In the genomic region with DNA sequence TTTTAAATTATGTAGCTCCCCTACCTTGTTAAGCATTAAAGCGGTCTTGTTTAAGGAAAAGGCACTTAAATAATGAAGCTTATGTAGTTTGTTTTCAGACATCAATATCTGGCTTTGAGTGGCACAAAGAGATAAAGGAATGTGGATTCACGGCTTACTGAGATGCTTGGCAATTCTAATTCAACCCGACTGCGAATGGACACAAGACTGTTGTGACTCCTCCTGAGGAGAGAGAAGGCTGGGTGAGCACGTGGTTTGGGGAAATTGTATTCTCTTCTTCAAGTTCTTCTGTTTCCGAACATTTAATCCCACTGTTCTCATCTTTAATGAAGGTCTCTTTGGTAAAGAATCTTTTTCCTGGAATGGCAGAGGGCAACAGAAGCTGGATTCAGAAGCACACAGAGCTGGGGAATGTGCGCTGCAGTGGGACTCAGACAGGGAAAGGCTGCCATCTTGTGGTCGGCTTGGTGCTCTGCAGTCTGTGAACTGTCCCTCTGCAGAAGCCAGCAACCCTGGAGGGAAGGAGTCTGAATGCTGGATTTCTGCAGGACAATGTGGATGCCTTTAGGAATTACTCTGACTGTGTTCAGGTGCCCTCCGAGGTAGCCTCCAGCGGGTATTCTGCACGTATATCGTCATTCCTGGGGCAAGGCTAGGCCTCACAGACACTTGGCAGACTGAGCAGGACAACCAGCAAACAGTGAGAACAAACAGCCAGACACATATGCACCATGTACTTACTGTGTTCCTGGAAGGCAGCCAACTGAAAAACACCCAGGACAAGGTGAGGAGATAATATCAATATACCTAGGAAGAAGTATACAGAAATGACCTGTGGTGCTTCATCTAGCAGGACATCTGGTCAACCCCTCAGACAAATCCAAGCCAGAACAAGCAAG, we compare ENCODE assay signal across 9 mouse cellular contexts. TPM values are rescaled to one million over a fixed set of nuclear protein-coding genes. Genes with fewer than 3 reads are reported as not detected.
A peak's percentile ranks its signal among the peaks of the same experiment; 100 is the strongest.
DNase-seq lines count a peak whose midpoint lies in the region; ATAC-seq and TF ChIP-seq lines count a peak whose summit lies in the region.
"Had no signal": no experiment of that assay in that cellular context is flagged by ENCODE, and none has a peak within 500 bp of the region (broad histone marks: within the 10 kb centered on the region; RNA-seq: fewer than 3 reads in every experiment).

No protein-coding gene starts in this region.

- H3K79me2 ChIP-seq in CH12.LX (replicated peaks; ENCODE audit: control insufficient read depth, extremely low read depth, insufficient read depth, poor library complexity, severe bottlenecking): no peaks in the 10 kb centered on the region

- no peak overlapping the region for H3K4me3 ChIP-seq in CH12.LX (replicated peaks in 1 of 3; ENCODE audit: low read depth in 2 of 3, low read length in 2 of 3, poor library complexity in 1 of 3)
- no peak overlapping the region for H3K4me3 ChIP-seq in embryonic facial prominence, embryonic 10.5 days
- no peak overlapping the region for H3K4me3 ChIP-seq in kidney, postnatal 0 days (replicated peaks; ENCODE audit: low read depth, low read length)
- H3K4me3 ChIP-seq in liver, embryonic 11.5 days (ENCODE audit: low read depth, low read length): no peak overlapping the region
- no peak overlapping the region for H3K4me3 ChIP-seq in neural tube, embryonic 13.5 days

- peak; percentile 83; the same call in 1 of the 2 replicates for ATAC-seq in kidney, postnatal 0 days (replicated peaks; ENCODE audit: low FRiP score, low read depth)
- ATAC-seq in liver, embryonic 11.5 days (replicated peaks; ENCODE audit: low FRiP score): peak; percentile 68; the same call in 1 of the 2 replicates
- ATAC-seq in neural tube, embryonic 13.5 days (ENCODE audit: low read depth): peak; percentile 86

- H3K9ac ChIP-seq in CH12.LX (ENCODE audit: insufficient read depth, low read depth): no peak overlapping the region
- no peak overlapping the region for H3K9ac ChIP-seq in kidney, postnatal 0 days (ENCODE audit: low read depth, low read length)
- no peak overlapping the region for H3K9ac ChIP-seq in liver, embryonic 11.5 days (ENCODE audit: low read depth, low read length)
- no peak overlapping the region for H3K9ac ChIP-seq in neural tube, embryonic 13.5 days

- no peak overlapping the region for H3K4me2 ChIP-seq in CH12.LX (ENCODE audit: insufficient read depth, low read depth, poor library complexity, severe bottlenecking)
- no peak overlapping the region for H3K4me2 ChIP-seq in kidney, postnatal 0 days (ENCODE audit: low read length)
- H3K4me2 ChIP-seq in liver, embryonic 11.5 days: no peak overlapping the region
- H3K4me2 ChIP-seq in neural tube, embryonic 13.5 days: peak overlapping the region; percentile 25; the same call in 1 of the 2 replicates

- H3K27me3 ChIP-seq in CH12.LX (replicated peaks): peaks cover 8% of the 10 kb centered on the region
- H3K27me3 ChIP-seq in embryonic facial prominence, embryonic 10.5 days (replicated peaks; ENCODE audit: low read depth, poor library complexity, severe bottlenecking): peaks cover 20% of the 10 kb centered on the region
- no peaks in the 10 kb centered on the region for H3K27me3 ChIP-seq in kidney, postnatal 0 days (ENCODE audit: insufficient read depth, low read length)
- H3K27me3 ChIP-seq in liver, embryonic 11.5 days (replicated peaks; ENCODE audit: control insufficient read depth, insufficient read depth, low read length): peaks cover 15% of the 10 kb centered on the region; the same call in 1 of the 2 replicates
- peaks cover 55% of the 10 kb centered on the region for H3K27me3 ChIP-seq in neural tube, embryonic 13.5 days

- H3K36me3 ChIP-seq in CH12.LX (replicated peaks in 1 of 2; ENCODE audit: control insufficient read depth in 1 of 2, insufficient read depth in 1 of 2, low read length in 1 of 2): no peaks in the 10 kb centered on the region
- no peaks in the 10 kb centered on the region for H3K36me3 ChIP-seq in embryonic facial prominence, embryonic 10.5 days (replicated peaks)
- no peaks in the 10 kb centered on the region for H3K36me3 ChIP-seq in kidney, postnatal 0 days (ENCODE audit: insufficient read depth, low read length)
- no peaks in the 10 kb centered on the region for H3K36me3 ChIP-seq in liver, embryonic 11.5 days (ENCODE audit: control insufficient read depth, insufficient read depth, low read length)
- no peaks in the 10 kb centered on the region for H3K36me3 ChIP-seq in neural tube, embryonic 13.5 days

- DNase-seq in CH12.LX (ENCODE audit: extremely low read depth): peak; percentile 51
- DNase-seq in adrenal gland, postnatal 25 days: peak; percentile 63
- DNase-seq in embryonic facial prominence, embryonic 10.5 days (ENCODE audit: low spot score): peak; percentile 80
- peak; percentile 9 to 14 for DNase-seq in heart, adult 9 months (ENCODE audit: low spot score in 2 of 2)
- peak; percentile 84 for DNase-seq in kidney, postnatal 0 days (ENCODE audit: low spot score)
- DNase-seq in liver, embryonic 11.5 days (ENCODE audit: low spot score): peak; percentile 43
- peak; percentile 69 for DNase-seq in thymus, postnatal 4 days

- in situ Hi-C loops in CH12.LX (cut with MboI; ENCODE audit: low pct_ligation_motif_present, low pct_unique_long_range_greater_than_20kb, low sequenced_read_pairs): no loop called here

- H3K27ac ChIP-seq in CH12.LX (ENCODE audit: insufficient read depth, low read depth): no peak overlapping the region
- no peak overlapping the region for H3K27ac ChIP-seq in embryonic facial prominence, embryonic 10.5 days (replicated peaks)
- no peak overlapping the region for H3K27ac ChIP-seq in kidney, postnatal 0 days
- H3K27ac ChIP-seq in liver, embryonic 11.5 days (ENCODE audit: low read depth, low read length): no peak overlapping the region
- no peak overlapping the region for H3K27ac ChIP-seq in neural tube, embryonic 13.5 days (replicated peaks)

- TF ChIP-seq POLR2A in CH12.LX (IDR thresholded peaks at IDR 0.05; ENCODE audit: low read depth, low read length): no peak

- H3K9me3 ChIP-seq in CH12.LX (replicated peaks; ENCODE audit: low read length): no peaks in the 10 kb centered on the region
- no peaks in the 10 kb centered on the region for H3K9me3 ChIP-seq in embryonic facial prominence, embryonic 10.5 days
- H3K9me3 ChIP-seq in kidney, postnatal 0 days (replicated peaks; ENCODE audit: low read length): no peaks in the 10 kb centered on the region
- no peaks in the 10 kb centered on the region for H3K9me3 ChIP-seq in liver, embryonic 11.5 days (ENCODE audit: control insufficient read depth, low read length)
- H3K9me3 ChIP-seq in neural tube, embryonic 13.5 days: no peaks in the 10 kb centered on the region

- no peak for TF ChIP-seq EP300 in CH12.LX (IDR thresholded peaks at IDR 0.05; ENCODE audit: low read length)

- H3K4me1 ChIP-seq in CH12.LX (ENCODE audit: control insufficient read depth in 1 of 2, insufficient read depth in 2 of 2): 0 out of 4 replicates have a peak, but pooled peaks cover 0 to 3% of the 10 kb centered on the region in 2 experiments
- no peaks in the 10 kb centered on the region for H3K4me1 ChIP-seq in embryonic facial prominence, embryonic 10.5 days
- H3K4me1 ChIP-seq in kidney, postnatal 0 days (replicated peaks; ENCODE audit: insufficient read depth, low read length): no peaks in the 10 kb centered on the region
- H3K4me1 ChIP-seq in liver, embryonic 11.5 days (replicated peaks; ENCODE audit: control insufficient read depth, insufficient read depth, low read length): no peaks in the 10 kb centered on the region
- H3K4me1 ChIP-seq in neural tube, embryonic 13.5 days (replicated peaks): no peaks in the 10 kb centered on the region

- TF ChIP-seq CTCF in CH12.LX (conservative IDR thresholded peaks at IDR 0.05 in 1 of 2, IDR thresholded peaks at IDR 0.05 in 1 of 2; ENCODE audit: low read depth in 2 of 2, low read length in 2 of 2): peak; percentile 76 to 84
- TF ChIP-seq CTCF in kidney, postnatal 0 days (IDR thresholded peaks at IDR 0.05; ENCODE audit: low read depth): peak; percentile 92

- peak; percentile 62 for TF ChIP-seq RAD21 in CH12.LX (IDR thresholded peaks at IDR 0.05; ENCODE audit: low read depth, low read length)

- dilution Hi-C loops in CH12.LX (cut with MboI; ENCODE audit: extremely low pct_ligation_motif_present, extremely low pct_unique_long_range_greater_than_20kb, low sequenced_read_pairs): no loop called here

- WGBS in embryonic facial prominence, embryonic 10.5 days: 15% methylated on average over 12 of the region's 12 CpGs
- 23% methylated on average over 12 of the region's 12 CpGs for WGBS in kidney, postnatal 0 days
- WGBS in liver, embryonic 11.5 days: 18% methylated on average over 12 of the region's 12 CpGs
- WGBS in neural tube, embryonic 13.5 days: 17% methylated on average over 12 of the region's 12 CpGs

TF ChIP-seq in CH12.LX, 34 proteins besides CTCF, POLR2A, EP300 and RAD21:
- TF ChIP-seq SMC3 (IDR thresholded peaks at IDR 0.05; ENCODE audit: low read depth, low read length): peak; percentile 37
- TF ChIP-seq KAT2A (IDR thresholded peaks at IDR 0.05; ENCODE audit: insufficient replicate concordance, low read length): no peak
- TF ChIP-seq E2F4 (IDR thresholded peaks at IDR 0.05; ENCODE audit: insufficient replicate concordance, low read depth, low read length): no peak
- TF ChIP-seq MAFK (IDR thresholded peaks at IDR 0.05; ENCODE audit: insufficient replicate concordance, low read length): no peak
- TF ChIP-seq RCOR1 (conservative IDR thresholded peaks at IDR 0.05; ENCODE audit: low read depth, low read length): no peak
- TF ChIP-seq SIN3A (IDR thresholded peaks at IDR 0.05; ENCODE audit: low read length): no peak
- TF ChIP-seq USF2 (conservative IDR thresholded peaks at IDR 0.05; ENCODE audit: low read depth, low read length): no peak
- TF ChIP-seq MYC (IDR thresholded peaks at IDR 0.05; ENCODE audit: low read depth, low read length): 0 out of 2 replicates have a peak, but pooled peaks have one; percentile 50
- TF ChIP-seq MAZ (IDR thresholded peaks at IDR 0.05; ENCODE audit: low read depth, low read length): no peak
- no peak for TF ChIP-seq NELFE (IDR thresholded peaks at IDR 0.05; ENCODE audit: low read depth, low read length)
- TF ChIP-seq HCFC1 (IDR thresholded peaks at IDR 0.05; ENCODE audit: low read depth, low read length): no peak
- no peak for TF ChIP-seq USF1 (IDR thresholded peaks at IDR 0.05; ENCODE audit: low read depth, low read length)
- no peak for TF ChIP-seq ZC3H11A (IDR thresholded peaks at IDR 0.05; ENCODE audit: low read depth, low read length)
- TF ChIP-seq ZKSCAN1 (IDR thresholded peaks at IDR 0.05; ENCODE audit: borderline replicate concordance, low read depth, low read length): no peak
- TF ChIP-seq CHD2 (IDR thresholded peaks at IDR 0.05; ENCODE audit: low read length): no peak
TF ChIP-seq in CH12.LX: peak in this region for 2.

RNA-seq across cellular contexts. Expression of gene Pax1, which starts 54.0 kb away (rescaled TPM):
- total RNA-seq in CH12.LX (2012; rRNA removed): not detected in 2 replicates
- total RNA-seq in CH12.LX (2014; rRNA removed): not detected in 2 replicates
- polyA plus RNA-seq in CH12.LX (2012; ENCODE audit: insufficient read length, low read depth): not detected in 2 replicates
- not detected in 2 replicates for total RNA-seq in adrenal gland, postnatal 25 days (2021)
- 0.93 and 2.3 TPM in 2 replicates for polyA plus RNA-seq in embryonic facial prominence, embryonic 10.5 days (2016; fragmentation: Nextera tagmentation; extraction: Ambion mirVana)
- not detected in 2 replicates for polyA plus RNA-seq in kidney, postnatal 0 days (2015; fragmentation: Nextera tagmentation; extraction: Ambion mirVana)
- polyA plus RNA-seq in liver, embryonic 11.5 days (2014; fragmentation: Nextera tagmentation; extraction: Ambion mirVana): 0.40 TPM in 1 of 2 replicates, not detected in the other
- polyA plus RNA-seq in neural tube, embryonic 13.5 days (2015; fragmentation: Nextera tagmentation; extraction: Ambion mirVana): 1.7 and 9.6 TPM in 2 replicates
- polyA plus RNA-seq: heart, embryonic 14.5 days had no signal

Comparison
In these comparisons a context has a peak if more than half of its experiments do, and no peak if none do; other contexts are left out.
1. DNase-seq: peak in every context shown above with its lines; median percentile 84 in kidney, postnatal 0 days; 80 in embryonic facial prominence, embryonic 10.5 days; 69 in thymus, postnatal 4 days; 63 in adrenal gland, postnatal 25 days; 51 in CH12.LX; 43 in liver, embryonic 11.5 days; 12 in heart, adult 9 months.